9 mouse cellular contexts compared by ENCODE assay signal in genomic region chr2:157970669-157971068, GRCm38 (mm10). TPM values are rescaled to one million over a fixed set of nuclear protein-coding genes. Genes with fewer than 3 reads are reported as not detected.
DNase-seq lines count a peak whose midpoint lies in the region; ATAC-seq and TF ChIP-seq lines count a peak whose summit lies in the region.
"Had no signal": no experiment of that assay in that cellular context is flagged by ENCODE, and none has a peak within 500 bp of the region (broad histone marks: within the 10 kb centered on the region; RNA-seq: fewer than 3 reads in every experiment).

No protein-coding gene starts in this region.

- no peaks in the 10 kb centered on the region for H3K9me3 ChIP-seq in midbrain, embryonic 10.5 days (replicated peaks)
- no peaks in the 10 kb centered on the region for H3K9me3 ChIP-seq in midbrain, embryonic 16.5 days (replicated peaks; ENCODE audit: control insufficient read depth, low read length, poor library complexity, severe bottlenecking)
- H3K9me3 ChIP-seq in forebrain, postnatal 0 days (ENCODE audit: low read length), result no peaks in the 10 kb centered on the region
- no peaks in the 10 kb centered on the region for H3K9me3 ChIP-seq in lung, postnatal 0 days (ENCODE audit: low read length)
- H3K9me3 ChIP-seq: megakaryocyte, embryonic 14.5 days had no signal

- H3K27ac ChIP-seq in midbrain, embryonic 10.5 days (replicated peaks), result 0 out of 2 replicates have a peak overlapping the region, but pooled peaks have one; percentile 23
- H3K27ac ChIP-seq in midbrain, embryonic 16.5 days (ENCODE audit: low read length), result no peak overlapping the region
- H3K27ac ChIP-seq in forebrain, postnatal 0 days (ENCODE audit: low read depth, low read length), result no peak overlapping the region
- no peak overlapping the region for H3K27ac ChIP-seq in lung, postnatal 0 days (ENCODE audit: low read length)
- H3K27ac ChIP-seq in left cerebral cortex, adult 2 months, result no peak overlapping the region

- H3K9ac ChIP-seq in midbrain, embryonic 16.5 days (ENCODE audit: low read depth, low read length), result no peak overlapping the region
- no peak overlapping the region for H3K9ac ChIP-seq in forebrain, postnatal 0 days
- H3K9ac ChIP-seq in lung, postnatal 0 days (replicated peaks; ENCODE audit: low read depth), result no peak overlapping the region

- TF ChIP-seq CTCF in forebrain, postnatal 0 days (IDR thresholded peaks at IDR 0.05; ENCODE audit: low read depth), result no peak
- TF ChIP-seq CTCF in lung, postnatal 0 days (IDR thresholded peaks at IDR 0.05), result no peak
- no peak for TF ChIP-seq CTCF in left cerebral cortex, adult 2 months (IDR thresholded peaks at IDR 0.05)

- WGBS in midbrain, embryonic 10.5 days, result 1% methylated on average over 3 of the region's 3 CpGs
- 6% methylated on average over 3 of the region's 3 CpGs for WGBS in midbrain, embryonic 16.5 days
- 16% methylated on average over 3 of the region's 3 CpGs for WGBS in forebrain, postnatal 0 days
- WGBS in lung, postnatal 0 days, result 3% methylated on average over 3 of the region's 3 CpGs

- intact Hi-C loops in left cerebral cortex, adult 2 months (cut with DNase I), result no loop called here

- peak; percentile 63 for DNase-seq in midbrain, embryonic 10.5 days (ENCODE audit: low spot score)
- DNase-seq in ZHBTc4 (ENCODE audit: low read depth, low spot score), result peak; percentile 82
- peak; percentile 36 for DNase-seq in forebrain, postnatal 0 days
- peak; percentile 73 for DNase-seq in lung, postnatal 0 days (ENCODE audit: low spot score)
- no peak for DNase-seq in natural killer cell, adult 2 months (ENCODE audit: low spot score in 2 of 2)
- no peak for DNase-seq in left cerebral cortex, adult 2 months (ENCODE audit: extremely low spot score in 1 of 2, low spot score in 2 of 2)
- no peak for DNase-seq in right cerebral cortex, postnatal 4 days

- no peak overlapping the region for H3K4me3 ChIP-seq in midbrain, embryonic 10.5 days
- H3K4me3 ChIP-seq in midbrain, embryonic 16.5 days (ENCODE audit: low read depth, low read length), result no peak overlapping the region
- no peak overlapping the region for H3K4me3 ChIP-seq in forebrain, postnatal 0 days (ENCODE audit: low read depth, low read length)
- H3K4me3 ChIP-seq in lung, postnatal 0 days (ENCODE audit: low read depth, low read length), result no peak overlapping the region
- no peak overlapping the region for H3K4me3 ChIP-seq in left cerebral cortex, adult 2 months
- H3K4me3 ChIP-seq: megakaryocyte, embryonic 14.5 days had no signal

- peaks cover 13% of the 10 kb centered on the region; the same call in 1 of the 2 replicates for H3K27me3 ChIP-seq in midbrain, embryonic 10.5 days (ENCODE audit: low read depth, poor library complexity, severe bottlenecking)
- no peaks in the 10 kb centered on the region for H3K27me3 ChIP-seq in midbrain, embryonic 16.5 days (ENCODE audit: control insufficient read depth, insufficient read depth, low read depth, low read length)
- H3K27me3 ChIP-seq in forebrain, postnatal 0 days (ENCODE audit: insufficient read depth, low read length), result no peaks in the 10 kb centered on the region
- H3K27me3 ChIP-seq in lung, postnatal 0 days (replicated peaks; ENCODE audit: insufficient read depth, low read length), result no peaks in the 10 kb centered on the region

- peaks cover 22% of the 10 kb centered on the region for H3K4me1 ChIP-seq in midbrain, embryonic 10.5 days
- peaks cover 15% of the 10 kb centered on the region for H3K4me1 ChIP-seq in midbrain, embryonic 16.5 days (ENCODE audit: control insufficient read depth, insufficient read depth, low read length)
- peaks cover 18% of the 10 kb centered on the region for H3K4me1 ChIP-seq in forebrain, postnatal 0 days (ENCODE audit: insufficient read depth)
- no peaks in the 10 kb centered on the region for H3K4me1 ChIP-seq in lung, postnatal 0 days (ENCODE audit: insufficient read depth, low read depth, low read length)
- H3K4me1 ChIP-seq: megakaryocyte, embryonic 14.5 days had no signal

- ATAC-seq in midbrain, embryonic 16.5 days, result no peak
- no peak for ATAC-seq in forebrain, postnatal 0 days
- ATAC-seq in lung, postnatal 0 days, result 0 out of 2 replicates have a peak, but pooled peaks have one; percentile 17

- no peak overlapping the region for H3K4me2 ChIP-seq in midbrain, embryonic 16.5 days (ENCODE audit: low read length)
- H3K4me2 ChIP-seq in forebrain, postnatal 0 days (ENCODE audit: low read depth), result no peak overlapping the region
- H3K4me2 ChIP-seq in lung, postnatal 0 days (replicated peaks; ENCODE audit: low read depth, low read length), result no peak overlapping the region

- no peak for TF ChIP-seq EP300 in lung, postnatal 0 days (IDR thresholded peaks at IDR 0.05)

- no peaks in the 10 kb centered on the region for H3K36me3 ChIP-seq in midbrain, embryonic 10.5 days
- H3K36me3 ChIP-seq in midbrain, embryonic 16.5 days (ENCODE audit: control insufficient read depth, insufficient read depth, low read length), result no peaks in the 10 kb centered on the region
- H3K36me3 ChIP-seq in forebrain, postnatal 0 days (ENCODE audit: insufficient read depth), result no peaks in the 10 kb centered on the region
- H3K36me3 ChIP-seq in lung, postnatal 0 days (ENCODE audit: insufficient read depth, low read length), result no peaks in the 10 kb centered on the region

RNA-seq across cellular contexts. Expression of gene Vstm2l, which starts 56.2 kb away (rescaled TPM):
- polyA plus RNA-seq in midbrain, embryonic 10.5 days (2016; fragmentation: Nextera tagmentation; extraction: Ambion mirVana), result 0.53 and 1.4 TPM in 2 replicates
- 19.6 and 26.6 TPM in 2 replicates for polyA plus RNA-seq in midbrain, embryonic 16.5 days (2015; fragmentation: Nextera tagmentation; extraction: Ambion mirVana)
- 90.0 and 113 TPM in 2 replicates for total RNA-seq in forebrain, postnatal 0 days (2014; rRNA removed)
- polyA plus RNA-seq in forebrain, postnatal 0 days (2015; fragmentation: Nextera tagmentation; extraction: Ambion mirVana), result 21.5 and 25.9 TPM in 2 replicates
- not detected in 2 replicates for polyA plus RNA-seq in lung, postnatal 0 days (2015; fragmentation: Nextera tagmentation; extraction: Ambion mirVana)
- 100 to 1,000 TPM; 159 to 170 TPM for total RNA-seq in left cerebral cortex, adult 2 months (2021)

RNA-seq across cellular contexts. Expression of gene Tti1, which starts 57.6 kb away (rescaled TPM):
- 41.6 and 43.4 TPM in 2 replicates for polyA plus RNA-seq in midbrain, embryonic 10.5 days (2016; fragmentation: Nextera tagmentation; extraction: Ambion mirVana)
- 17.2 and 20.2 TPM in 2 replicates for polyA plus RNA-seq in midbrain, embryonic 16.5 days (2015; fragmentation: Nextera tagmentation; extraction: Ambion mirVana)
- total RNA-seq in forebrain, postnatal 0 days (2014; rRNA removed), result 17.3 and 19.9 TPM in 2 replicates
- 6.6 and 8.1 TPM in 2 replicates for polyA plus RNA-seq in forebrain, postnatal 0 days (2015; fragmentation: Nextera tagmentation; extraction: Ambion mirVana)
- 8.1 and 8.6 TPM in 2 replicates for polyA plus RNA-seq in lung, postnatal 0 days (2015; fragmentation: Nextera tagmentation; extraction: Ambion mirVana)
- 10 to 100 TPM; 20.6 to 22.7 TPM for total RNA-seq in left cerebral cortex, adult 2 months (2021)

RNA-seq across cellular contexts. Expression of gene Rprd1b, which starts 57.6 kb away (rescaled TPM):
- polyA plus RNA-seq in midbrain, embryonic 10.5 days (2016; fragmentation: Nextera tagmentation; extraction: Ambion mirVana), result 56.6 and 60.8 TPM in 2 replicates
- 30.7 and 34.1 TPM in 2 replicates for polyA plus RNA-seq in midbrain, embryonic 16.5 days (2015; fragmentation: Nextera tagmentation; extraction: Ambion mirVana)
- 39.8 and 61.3 TPM in 2 replicates for total RNA-seq in forebrain, postnatal 0 days (2014; rRNA removed)
- polyA plus RNA-seq in forebrain, postnatal 0 days (2015; fragmentation: Nextera tagmentation; extraction: Ambion mirVana), result 12.9 and 18.8 TPM in 2 replicates
- 23.4 and 23.8 TPM in 2 replicates for polyA plus RNA-seq in lung, postnatal 0 days (2015; fragmentation: Nextera tagmentation; extraction: Ambion mirVana)
- total RNA-seq in left cerebral cortex, adult 2 months (2021), result 10 to 100 TPM; 58.3 to 61.4 TPM

Comparison
In these comparisons a context has a peak if more than half of its experiments do, and no peak if none do; other contexts are left out.
1. DNase-seq: peak in midbrain, embryonic 10.5 days (single experiment), ZHBTc4 (single experiment), forebrain, postnatal 0 days (single experiment) and lung, postnatal 0 days (single experiment); none in natural killer cell, adult 2 months (0 of 2), left cerebral cortex, adult 2 months (0 of 2) and right cerebral cortex, postnatal 4 days (single experiment).